Comparison of ENCODE assay signal across 17 mouse cellular contexts in genomic region chr15:80191585-80192245, GRCm38 (mm10). TPM values are rescaled to one million over a fixed set of nuclear protein-coding genes. Genes with fewer than 3 reads are reported as not detected.
DNase-seq lines count a peak whose midpoint lies in the region; ATAC-seq and TF ChIP-seq lines count a peak whose summit lies in the region.
"Had no signal": no experiment of that assay in that cellular context is flagged by ENCODE, and none has a peak within 500 bp of the region (broad histone marks: within the 10 kb centered on the region; RNA-seq: fewer than 3 reads in every experiment).

No protein-coding gene starts in this region.

- H3K4me2 ChIP-seq in heart, embryonic 16.5 days (ENCODE audit: low read depth, low read length): no peak overlapping the region
- no peak overlapping the region for H3K4me2 ChIP-seq in liver, embryonic 12.5 days
- no peak overlapping the region for H3K4me2 ChIP-seq in midbrain, embryonic 15.5 days
- no peak overlapping the region for H3K4me2 ChIP-seq in forebrain, embryonic 12.5 days
- H3K4me2 ChIP-seq: limb, embryonic 15.5 days; neural tube, embryonic 13.5 days had no signal

- 0 out of 2 replicates have a peak, but pooled peaks have one; percentile 6 for ATAC-seq in heart, embryonic 16.5 days (replicated peaks; ENCODE audit: extremely low read depth, insufficient read depth, low FRiP score)
- no peak for ATAC-seq in liver, embryonic 12.5 days
- no peak for ATAC-seq in midbrain, embryonic 15.5 days (replicated peaks)
- no peak for ATAC-seq in forebrain, embryonic 12.5 days (ENCODE audit: low FRiP score)
- ATAC-seq in erythroblast, adult 5-6 weeks (replicated peaks; ENCODE audit: low FRiP score, poor library complexity, severe bottlenecking): no peak
- ATAC-seq: forebrain, postnatal 0 days; midbrain, embryonic 16.5 days had no signal

- no peaks in the 10 kb centered on the region for H3K27me3 ChIP-seq in heart, embryonic 16.5 days (ENCODE audit: control insufficient read depth, insufficient read depth, low read length)
- H3K27me3 ChIP-seq in kidney, adult 2 months (replicated peaks; ENCODE audit: control insufficient read depth, insufficient read depth, low read length): no peaks in the 10 kb centered on the region
- peaks cover 26% of the 10 kb centered on the region for H3K27me3 ChIP-seq in liver, embryonic 12.5 days (replicated peaks)
- H3K27me3 ChIP-seq in midbrain, embryonic 15.5 days (replicated peaks): no peaks in the 10 kb centered on the region
- H3K27me3 ChIP-seq in forebrain, embryonic 12.5 days: no peaks in the 10 kb centered on the region
- H3K27me3 ChIP-seq: limb, embryonic 15.5 days; neural tube, embryonic 13.5 days had no signal

- no peak for DNase-seq in heart, adult 9 months (ENCODE audit: low spot score in 2 of 2)
- peak; percentile 45 for DNase-seq in ES-CJ7 (ENCODE audit: low read depth, low spot score)
- DNase-seq in kidney, adult 2 months: peak; percentile 90
- DNase-seq: cerebellum, adult 18-20 months; forebrain, postnatal 0 days; gastrocnemius, postnatal 36 days; lung, postnatal 14 days had no signal

- H3K4me3 ChIP-seq in heart, embryonic 16.5 days (ENCODE audit: low read length): no peak overlapping the region
- H3K4me3 ChIP-seq in kidney, adult 2 months (ENCODE audit: insufficient read depth, low read depth, low read length): peak overlapping the region; percentile 32; the same call in 1 of the 2 replicates
- no peak overlapping the region for H3K4me3 ChIP-seq in liver, embryonic 12.5 days
- H3K4me3 ChIP-seq in midbrain, embryonic 15.5 days: no peak overlapping the region
- H3K4me3 ChIP-seq in forebrain, embryonic 12.5 days (replicated peaks): no peak overlapping the region
- H3K4me3 ChIP-seq: limb, embryonic 15.5 days; neural tube, embryonic 13.5 days had no signal

- H3K9ac ChIP-seq in heart, embryonic 16.5 days (ENCODE audit: low read length): no peak overlapping the region
- H3K9ac ChIP-seq in liver, embryonic 12.5 days: no peak overlapping the region
- no peak overlapping the region for H3K9ac ChIP-seq in midbrain, embryonic 15.5 days
- H3K9ac ChIP-seq in forebrain, embryonic 12.5 days: no peak overlapping the region
- H3K9ac ChIP-seq: forebrain, postnatal 0 days; limb, embryonic 15.5 days; neural tube, embryonic 13.5 days had no signal

- WGBS in heart, embryonic 16.5 days: 56% methylated on average over 8 of the region's 8 CpGs
- WGBS in kidney, adult 2 months: 37% methylated on average over 8 of the region's 8 CpGs
- 46% methylated on average over 8 of the region's 8 CpGs for WGBS in liver, embryonic 12.5 days (ENCODE audit: insufficient replicate concordance)
- WGBS in midbrain, embryonic 15.5 days: 84% methylated on average over 8 of the region's 8 CpGs
- 82% methylated on average over 8 of the region's 8 CpGs for WGBS in forebrain, embryonic 12.5 days

- no peak for TF ChIP-seq POLR2A in kidney, adult 2 months (IDR thresholded peaks at IDR 0.05; ENCODE audit: low read depth, low read length)

- peaks cover 3% of the 10 kb centered on the region; the same call in 1 of the 2 replicates for H3K9me3 ChIP-seq in heart, embryonic 16.5 days (replicated peaks; ENCODE audit: control insufficient read depth, low read length)
- no peaks in the 10 kb centered on the region for H3K9me3 ChIP-seq in liver, embryonic 12.5 days (replicated peaks)
- H3K9me3 ChIP-seq in midbrain, embryonic 15.5 days: no peaks in the 10 kb centered on the region
- no peaks in the 10 kb centered on the region for H3K9me3 ChIP-seq in forebrain, embryonic 12.5 days
- H3K9me3 ChIP-seq: G1E; limb, embryonic 15.5 days; neural tube, embryonic 13.5 days had no signal

- no peak for TF ChIP-seq CTCF in kidney, adult 2 months (conservative IDR thresholded peaks at IDR 0.05; ENCODE audit: insufficient read depth, insufficient read length, low read depth, low read length)

- no peaks in the 10 kb centered on the region for H3K4me1 ChIP-seq in heart, embryonic 16.5 days (ENCODE audit: control insufficient read depth, insufficient read depth, low read length)
- H3K4me1 ChIP-seq in kidney, adult 2 months (ENCODE audit: control insufficient read depth, insufficient read depth, low read length): peaks cover 30% of the 10 kb centered on the region; the same call in 1 of the 2 replicates
- peaks cover 20% of the 10 kb centered on the region for H3K4me1 ChIP-seq in liver, embryonic 12.5 days
- peaks cover 12% of the 10 kb centered on the region for H3K4me1 ChIP-seq in midbrain, embryonic 15.5 days
- peaks cover 14% of the 10 kb centered on the region for H3K4me1 ChIP-seq in forebrain, embryonic 12.5 days

- H3K36me3 ChIP-seq in heart, embryonic 16.5 days (ENCODE audit: control insufficient read depth, insufficient read depth): no peaks in the 10 kb centered on the region
- H3K36me3 ChIP-seq in kidney, adult 2 months (ENCODE audit: control insufficient read depth, insufficient read depth, low read length): no peaks in the 10 kb centered on the region
- H3K36me3 ChIP-seq in liver, embryonic 12.5 days: no peaks in the 10 kb centered on the region
- no peaks in the 10 kb centered on the region for H3K36me3 ChIP-seq in midbrain, embryonic 15.5 days (replicated peaks)
- no peaks in the 10 kb centered on the region for H3K36me3 ChIP-seq in forebrain, embryonic 12.5 days (replicated peaks)
- H3K36me3 ChIP-seq: G1E; limb, embryonic 15.5 days; neural tube, embryonic 13.5 days had no signal

- H3K27ac ChIP-seq in heart, embryonic 16.5 days (ENCODE audit: low read length): no peak overlapping the region
- peak overlapping the region; percentile 90 for H3K27ac ChIP-seq in kidney, adult 2 months (ENCODE audit: insufficient read depth, low read depth, low read length)
- peak overlapping the region; percentile 46 for H3K27ac ChIP-seq in liver, embryonic 12.5 days
- no peak overlapping the region for H3K27ac ChIP-seq in midbrain, embryonic 15.5 days
- no peak overlapping the region for H3K27ac ChIP-seq in forebrain, embryonic 12.5 days
- H3K27ac ChIP-seq: limb, embryonic 15.5 days; neural tube, embryonic 13.5 days had no signal

RNA-seq across cellular contexts. Expression of gene Mgat3, which starts 18.2 kb away (rescaled TPM):
- 1.3 and 1.5 TPM in 2 replicates for polyA plus RNA-seq in heart, embryonic 16.5 days (2015; fragmentation: Nextera tagmentation; extraction: Ambion mirVana)
- 70.5 and 77.1 TPM in 2 replicates for polyA plus RNA-seq in kidney, adult 2 months (2012; rRNA removed)
- 0.96 and 1.2 TPM in 2 replicates for polyA plus RNA-seq in liver, embryonic 12.5 days (2016; fragmentation: Nextera tagmentation; extraction: Ambion mirVana)
- polyA plus RNA-seq in midbrain, embryonic 15.5 days (2015; fragmentation: Nextera tagmentation; extraction: Ambion mirVana): 15.5 and 16.3 TPM in 2 replicates
- polyA plus RNA-seq in forebrain, embryonic 12.5 days (2016; fragmentation: Nextera tagmentation; extraction: Ambion mirVana): 8.6 and 9.6 TPM in 2 replicates
- not detected in 2 replicates for total RNA-seq in erythroblast, adult 5-6 weeks (2015; ENCODE audit: low replicate concordance)
- not detected in 2 replicates for total RNA-seq in erythroblast, adult 5-6 weeks (2017; ENCODE audit: low replicate concordance)
- total RNA-seq: G1E had no signal
- polyA plus RNA-seq: G1E had no signal

RNA-seq across cellular contexts. Expression of gene Mief1, which starts 42.1 kb away (rescaled TPM):
- 26.1 and 30.0 TPM in 2 replicates for polyA plus RNA-seq in heart, embryonic 16.5 days (2015; fragmentation: Nextera tagmentation; extraction: Ambion mirVana)
- polyA plus RNA-seq in kidney, adult 2 months (2012; rRNA removed): 16.3 and 16.9 TPM in 2 replicates
- 29.1 and 30.1 TPM in 2 replicates for polyA plus RNA-seq in liver, embryonic 12.5 days (2016; fragmentation: Nextera tagmentation; extraction: Ambion mirVana)
- polyA plus RNA-seq in midbrain, embryonic 15.5 days (2015; fragmentation: Nextera tagmentation; extraction: Ambion mirVana): 35.8 and 39.3 TPM in 2 replicates
- polyA plus RNA-seq in forebrain, embryonic 12.5 days (2016; fragmentation: Nextera tagmentation; extraction: Ambion mirVana): 38.6 and 44.2 TPM in 2 replicates
- 6.5 and 7.7 TPM in 2 replicates for total RNA-seq in erythroblast, adult 5-6 weeks (2015; ENCODE audit: low replicate concordance)
- total RNA-seq in erythroblast, adult 5-6 weeks (2017; ENCODE audit: low replicate concordance): 17.8 and 18.8 TPM in 2 replicates

RNA-seq across cellular contexts. Expression of gene AC140267.1, which starts 43.9 kb away (rescaled TPM):
- 3.4 TPM in 1 of 2 replicates, not detected in the other for polyA plus RNA-seq in heart, embryonic 16.5 days (2015; fragmentation: Nextera tagmentation; extraction: Ambion mirVana)
- not detected in 2 replicates for polyA plus RNA-seq in kidney, adult 2 months (2012; rRNA removed)
- not detected in 2 replicates for polyA plus RNA-seq in liver, embryonic 12.5 days (2016; fragmentation: Nextera tagmentation; extraction: Ambion mirVana)
- 2.3 TPM in 1 of 2 replicates, not detected in the other for polyA plus RNA-seq in midbrain, embryonic 15.5 days (2015; fragmentation: Nextera tagmentation; extraction: Ambion mirVana)
- polyA plus RNA-seq in forebrain, embryonic 12.5 days (2016; fragmentation: Nextera tagmentation; extraction: Ambion mirVana): not detected in 2 replicates
- total RNA-seq in erythroblast, adult 5-6 weeks (2015; ENCODE audit: low replicate concordance): not detected in 2 replicates
- total RNA-seq in erythroblast, adult 5-6 weeks (2017; ENCODE audit: low replicate concordance): not detected in 2 replicates
- total RNA-seq: forebrain, postnatal 0 days had no signal
- polyA plus RNA-seq: forebrain, postnatal 0 days; G1E; heart, postnatal 0 days; limb, embryonic 15.5 days had no signal

RNA-seq across cellular contexts. Expression of gene Tab1, which starts 58.8 kb away (rescaled TPM):
- 29.9 and 33.4 TPM in 2 replicates for polyA plus RNA-seq in heart, embryonic 16.5 days (2015; fragmentation: Nextera tagmentation; extraction: Ambion mirVana)
- polyA plus RNA-seq in kidney, adult 2 months (2012; rRNA removed): 26.7 and 28.5 TPM in 2 replicates
- polyA plus RNA-seq in liver, embryonic 12.5 days (2016; fragmentation: Nextera tagmentation; extraction: Ambion mirVana): 18.5 and 18.9 TPM in 2 replicates
- 42.5 and 43.5 TPM in 2 replicates for polyA plus RNA-seq in midbrain, embryonic 15.5 days (2015; fragmentation: Nextera tagmentation; extraction: Ambion mirVana)
- 40.5 and 44.0 TPM in 2 replicates for polyA plus RNA-seq in forebrain, embryonic 12.5 days (2016; fragmentation: Nextera tagmentation; extraction: Ambion mirVana)
- total RNA-seq in erythroblast, adult 5-6 weeks (2015; ENCODE audit: low replicate concordance): 0.58 and 10.9 TPM in 2 replicates
- 6.5 and 13.5 TPM in 2 replicates for total RNA-seq in erythroblast, adult 5-6 weeks (2017; ENCODE audit: low replicate concordance)

Comparison
In these comparisons a context has a peak if more than half of its experiments do, and no peak if none do; other contexts are left out.
1. H3K27ac ChIP-seq: peak in kidney, adult 2 months (single experiment) and liver, embryonic 12.5 days (single experiment); none in heart, embryonic 16.5 days (single experiment), midbrain, embryonic 15.5 days (single experiment) and forebrain, embryonic 12.5 days (single experiment).
2. DNase-seq: peak in ES-CJ7 (single experiment) and kidney, adult 2 months (single experiment); none in heart, adult 9 months (0 of 2).